Mouse (Mus musculus): ENCODE measurements around the gene Wdr5b.
"Not testable (repeated sequence)": the region's sequence is repeated elsewhere in the genome, so short reads cannot be mapped to it uniquely, and the experiment has no call there.

Gene Wdr5b

DNA sequence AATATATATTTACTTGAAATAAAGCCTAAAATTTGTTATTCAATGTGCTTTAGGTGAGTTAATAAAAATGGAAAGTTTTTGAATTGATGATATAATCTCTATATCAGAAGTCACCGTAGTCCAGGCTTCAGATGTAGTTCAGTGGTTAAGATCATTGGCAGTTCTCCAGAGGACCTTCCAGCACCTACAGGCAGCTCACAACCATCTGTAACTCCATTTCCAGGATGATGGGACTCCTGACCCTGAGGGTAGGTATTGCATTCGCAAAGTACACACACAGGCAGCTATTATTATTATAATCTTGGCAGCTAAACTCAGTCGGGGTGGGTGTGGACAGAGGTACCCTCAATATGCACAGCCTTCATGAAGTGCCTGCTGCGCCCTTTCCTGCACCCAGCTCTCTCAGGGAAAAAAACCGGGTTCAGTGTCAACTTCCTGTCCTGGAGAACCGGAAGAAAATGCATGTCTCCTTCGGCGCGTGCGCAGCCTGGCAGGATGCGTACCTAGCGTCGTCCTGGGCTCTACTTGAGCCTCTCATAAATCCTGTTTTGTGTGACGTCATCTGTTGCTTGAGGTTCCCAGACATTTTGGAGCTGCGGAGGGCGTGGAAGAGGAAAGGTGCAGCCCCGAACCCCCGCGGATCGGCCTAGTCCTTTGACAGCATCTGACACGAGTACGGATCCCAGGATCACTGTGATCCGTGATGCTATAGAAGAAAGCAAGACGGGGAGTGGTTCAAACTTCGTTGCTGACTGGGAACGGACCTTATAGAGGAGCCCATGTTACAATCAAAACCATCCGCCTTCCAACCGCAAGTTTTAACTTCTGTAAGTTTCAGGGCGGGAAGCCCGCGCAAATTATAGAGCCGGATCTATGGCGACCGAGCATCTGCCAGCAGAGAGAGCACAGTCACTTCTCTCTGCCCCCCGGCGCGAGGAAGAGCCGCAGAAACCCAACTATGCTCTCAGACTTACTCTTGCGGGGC is at the start of gene Wdr5b:
Wdr5b (plus strand) TSS at position 551 of the 985 bp plus-strand sequence.
- peak; percentile 89 for DNase-seq

GRCm38 (mm10) chr16:35992391-35992790 is 48.6 kb upstream of the Wdr5b start:
- DNase-seq, result no peak

GRCm38 (mm10) chr16:35993316-35993715 is 47.7 kb upstream of the Wdr5b start:
- no peak for DNase-seq

DNA sequence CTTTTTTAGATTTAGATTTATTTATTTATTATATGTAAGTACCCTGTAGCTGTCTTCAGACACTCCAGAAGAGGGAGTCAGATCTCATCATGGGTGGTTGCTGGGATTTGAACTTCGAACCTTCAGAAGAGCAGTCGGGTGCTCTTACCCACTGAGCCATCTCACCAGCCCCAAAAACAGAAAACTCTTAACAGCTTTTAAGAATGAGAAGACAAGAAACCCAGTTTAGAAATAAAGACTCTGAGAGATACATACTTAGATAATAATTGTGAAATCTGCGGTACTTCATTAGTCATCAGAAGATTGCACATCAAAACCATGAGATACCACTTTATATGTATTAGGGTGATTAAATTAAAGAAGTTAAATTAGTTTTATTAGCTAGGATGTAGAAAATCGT is 42.1 kb upstream of the Wdr5b start:
- not testable (repeated sequence) for DNase-seq

GRCm38 (mm10) chr16:36008396-36008795 is 32.6 kb upstream of the Wdr5b start:
- no peak for DNase-seq

GRCm38 (mm10) chr16:36016335-36016734 is 24.7 kb upstream of the Wdr5b start:
- DNase-seq, result no peak

GRCm38 (mm10) chr16:36028120-36028519 is 12.9 kb upstream of the Wdr5b start:
- DNase-seq, result not testable (repeated sequence)

DNA sequence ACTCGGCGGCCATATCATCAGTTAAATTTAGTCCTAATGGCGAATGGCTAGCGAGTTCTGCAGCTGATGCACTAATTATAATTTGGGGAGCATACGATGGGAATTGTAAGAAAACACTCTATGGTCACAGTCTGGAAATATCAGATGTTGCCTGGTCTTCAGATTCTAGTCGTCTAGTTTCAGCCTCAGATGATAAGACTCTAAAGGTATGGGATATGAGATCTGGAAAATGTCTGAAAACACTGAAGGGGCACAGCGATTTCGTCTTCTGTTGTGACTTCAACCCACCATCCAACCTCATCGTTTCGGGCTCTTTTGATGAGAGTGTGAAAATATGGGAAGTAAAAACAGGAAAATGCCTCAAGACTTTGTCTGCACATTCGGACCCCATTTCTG is 633 bp downstream of the Wdr5b start:
- DNase-seq, result no peak

DNA sequence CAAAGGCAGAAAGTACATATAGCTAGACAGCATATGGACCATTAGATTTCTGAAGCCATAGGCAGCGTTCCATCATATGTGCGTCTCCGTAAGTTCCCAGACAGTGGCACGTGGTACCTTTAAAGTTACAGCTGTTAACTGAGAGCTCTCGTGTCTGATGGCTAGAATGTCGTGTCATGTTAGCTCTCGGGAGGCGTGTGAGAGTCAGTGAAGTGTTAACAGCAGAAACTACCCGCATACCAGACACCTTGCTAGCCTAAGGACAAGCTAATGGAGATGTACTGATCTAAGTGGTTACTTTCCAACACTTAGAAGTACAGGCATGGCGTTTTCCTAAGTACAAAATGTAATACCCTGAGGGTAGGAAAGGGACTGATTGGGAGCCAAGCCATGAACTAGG is 2.1 kb downstream of the Wdr5b start:
- no peak for DNase-seq

DNA sequence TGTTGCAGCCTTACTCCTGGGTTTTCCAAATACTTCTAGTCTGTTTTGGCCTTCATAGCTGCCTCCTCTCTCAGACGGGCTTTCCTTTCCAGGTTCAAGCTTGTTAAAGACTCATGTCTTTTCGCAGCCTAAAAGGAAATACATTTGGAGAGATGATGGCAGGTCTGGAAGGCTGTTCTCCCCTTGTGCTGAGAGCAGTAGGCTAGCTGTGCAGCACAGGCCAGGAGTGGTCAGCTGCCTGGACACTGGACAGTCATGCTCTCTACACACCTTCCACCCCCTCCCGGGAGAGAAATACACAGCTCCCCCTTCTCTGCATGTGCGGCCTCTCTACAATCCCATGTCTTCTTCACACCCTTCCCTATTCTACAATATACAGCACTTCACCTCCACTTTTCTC is 3.0 kb downstream of the Wdr5b start:
- DNase-seq, result no peak

GRCm38 (mm10) chr16:36047538-36047937 is 6.5 kb downstream of the Wdr5b start:
- DNase-seq, result no peak

DNA sequence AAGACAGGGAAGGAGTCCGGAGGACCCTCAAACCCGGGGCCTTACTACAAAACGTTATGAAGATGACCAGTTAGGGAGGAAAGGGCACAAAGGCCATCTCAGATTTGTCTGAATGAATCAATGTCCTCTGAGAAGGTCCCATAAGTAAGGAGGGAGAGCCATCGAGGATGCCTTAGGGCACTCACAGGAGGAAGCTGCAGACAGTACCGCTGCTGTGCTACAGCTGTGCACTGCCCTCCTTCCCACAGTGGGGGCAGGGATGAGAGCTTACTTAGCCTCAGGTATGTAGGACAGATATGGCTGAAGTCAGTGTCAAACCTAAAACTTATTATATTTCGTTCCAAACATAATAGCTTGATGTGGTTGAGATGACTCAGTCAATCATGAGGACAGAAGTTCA is 10.5 kb downstream of the Wdr5b start:
- no peak for DNase-seq

- no peak for DNase-seq
These were observed 12.7 kb downstream of the Wdr5b start for GRCm38 (mm10) chr16:36053524-36054275.

GRCm38 (mm10) chr16:36054920-36055319 is 13.9 kb downstream of the Wdr5b start:
- DNase-seq, result no peak

DNA sequence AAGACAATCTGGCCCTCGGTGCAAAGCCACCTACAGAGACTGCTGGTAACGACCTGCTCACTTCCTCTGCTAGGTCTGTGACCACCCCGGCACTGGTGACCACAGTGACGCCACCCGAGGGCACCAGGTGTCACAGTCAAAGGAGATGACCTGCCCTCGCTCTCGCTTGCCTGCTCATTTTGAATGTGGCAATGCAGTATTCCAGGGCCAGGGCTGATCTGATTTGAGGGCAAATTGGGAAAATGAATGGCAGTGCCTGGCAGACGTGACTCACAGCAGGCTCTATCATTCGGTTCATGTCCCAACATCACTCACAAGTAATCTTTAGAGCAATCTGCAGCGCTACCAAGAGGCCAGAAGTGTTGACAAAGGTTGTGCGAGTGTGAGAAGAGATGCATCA is 15.4 kb downstream of the Wdr5b start:
- no peak for DNase-seq

DNA sequence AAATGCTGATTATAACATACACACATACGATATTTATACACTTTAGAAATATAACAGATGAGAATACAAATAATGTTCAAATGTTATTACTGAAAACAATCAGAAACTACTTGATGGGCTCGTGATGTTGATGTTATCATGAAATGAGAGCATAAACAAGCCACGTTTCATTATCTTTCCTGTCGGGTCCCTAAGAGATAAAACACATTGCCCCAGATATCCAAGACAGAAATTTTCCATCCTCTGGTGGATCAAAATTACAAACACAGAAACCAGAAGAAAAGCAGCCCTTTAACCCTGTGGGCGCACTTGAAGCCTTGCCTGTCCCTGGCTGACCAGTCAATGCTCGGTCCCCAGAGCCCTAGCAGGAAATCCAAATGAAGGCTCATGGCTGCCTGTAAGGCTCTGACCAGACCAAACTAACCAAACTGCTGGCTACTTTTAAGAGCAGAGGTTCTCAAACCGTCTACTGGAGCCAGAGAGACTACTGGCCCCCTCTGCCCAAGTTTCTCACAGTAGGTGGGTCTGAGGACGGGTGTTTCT is 17.0 kb downstream of the Wdr5b start:
- DNase-seq, result no peak

GRCm38 (mm10) chr16:36062534-36062933 is 21.5 kb downstream of the Wdr5b start:
- DNase-seq, result not testable (repeated sequence)

DNA sequence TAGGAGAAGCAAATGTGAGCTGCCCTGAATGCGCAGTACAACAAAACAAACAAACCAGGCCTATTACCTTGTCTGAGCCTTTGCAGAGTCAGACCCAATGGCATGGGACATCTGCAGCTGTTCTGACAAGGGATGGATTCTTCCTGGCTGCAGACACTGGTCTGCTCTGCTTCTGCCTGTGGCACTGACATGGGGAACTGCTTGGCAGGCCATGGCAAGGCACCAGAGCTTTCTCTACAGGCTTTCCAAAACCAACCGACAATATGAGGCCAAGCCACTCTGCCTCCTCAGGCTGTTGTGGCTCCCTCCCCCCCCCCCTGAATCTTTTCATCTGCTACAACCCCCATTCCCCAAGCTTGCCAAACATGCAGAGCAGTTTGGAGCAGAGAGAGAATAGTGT is 22.3 kb downstream of the Wdr5b start:
- DNase-seq, result no peak

DNA sequence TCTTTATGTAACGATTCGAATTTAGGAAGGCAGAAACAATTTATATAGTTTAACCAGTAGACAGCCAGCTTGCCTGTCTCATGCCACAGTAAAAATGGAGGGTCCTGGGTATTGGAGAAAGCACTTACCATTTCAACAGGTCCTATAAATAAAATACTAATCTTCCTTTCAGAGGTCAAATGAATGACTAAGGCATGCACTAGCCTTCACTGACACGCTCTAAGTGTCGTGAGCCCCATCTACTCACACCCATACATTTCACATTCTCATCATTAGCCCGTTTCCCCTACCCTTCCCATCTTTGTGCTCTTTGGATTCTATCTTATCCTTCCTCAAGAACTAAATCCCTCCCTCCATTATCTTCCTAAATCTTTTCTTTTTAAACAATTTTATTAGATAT is 23.9 kb downstream of the Wdr5b start:
- no peak for DNase-seq

- no peak for DNase-seq
These were observed 26.7 kb downstream of the Wdr5b start for GRCm38 (mm10) chr16:36067694-36068093.

DNA sequence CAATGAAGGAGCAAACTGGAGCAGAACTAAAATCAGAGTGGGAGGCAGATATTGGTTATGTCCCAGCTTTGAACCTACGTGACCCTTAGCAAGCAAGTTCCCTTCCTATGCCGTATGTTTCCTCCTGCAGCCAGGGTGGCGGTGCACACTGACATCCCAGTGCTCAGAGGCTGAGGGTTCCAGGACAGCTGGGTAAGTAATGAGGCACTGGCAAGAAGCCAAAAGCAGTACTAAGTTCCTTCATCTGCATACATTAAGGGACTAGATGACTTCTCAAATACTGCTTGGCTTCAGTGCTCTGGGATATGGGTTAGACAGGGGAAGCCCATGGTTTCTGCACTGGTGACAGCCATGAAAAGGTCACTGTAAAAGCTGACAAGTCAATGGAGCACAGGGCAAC is 27.4 kb downstream of the Wdr5b start:
- no peak for DNase-seq

GRCm38 (mm10) chr16:36069819-36070575 is 29.0 kb downstream of the Wdr5b start:
- DNase-seq, result no peak

GRCm38 (mm10) chr16:36071071-36071449 is 30.1 kb downstream of the Wdr5b start:
- no peak for DNase-seq
